Mouse (Mus musculus) skeletal muscle tissue, postnatal 0 days (tissue): ENCODE results near the gene Olfr979. TPM values are rescaled to one million over a fixed set of nuclear protein-coding genes. Genes with fewer than 3 reads are reported as not detected.

Experiments
- polyA plus RNA-seq: library from polyadenylated mRNA; unstranded; fragments of >200 nt; fragmentation: Nextera tagmentation; extraction: Ambion mirVana; gene quantifications from 2 replicates; pipeline ENCODE4 v1.2.1, GENCODE M21; 2015

Olfr979 gene
- not detected in 2 replicates for polyA plus RNA-seq

GRCm38 (mm10) chr9:40003365-40003764 lies at the start of gene Olfr979:
Olfr979 (minus strand) TSS chr9:40003465.

GRCm38 (mm10) chr9:40021164-40021563 lies 17.9 kb upstream of the Olfr979 start, which contains the start of gene Olfr981:
Olfr981 (plus strand) TSS chr9:40021464.

DNA sequence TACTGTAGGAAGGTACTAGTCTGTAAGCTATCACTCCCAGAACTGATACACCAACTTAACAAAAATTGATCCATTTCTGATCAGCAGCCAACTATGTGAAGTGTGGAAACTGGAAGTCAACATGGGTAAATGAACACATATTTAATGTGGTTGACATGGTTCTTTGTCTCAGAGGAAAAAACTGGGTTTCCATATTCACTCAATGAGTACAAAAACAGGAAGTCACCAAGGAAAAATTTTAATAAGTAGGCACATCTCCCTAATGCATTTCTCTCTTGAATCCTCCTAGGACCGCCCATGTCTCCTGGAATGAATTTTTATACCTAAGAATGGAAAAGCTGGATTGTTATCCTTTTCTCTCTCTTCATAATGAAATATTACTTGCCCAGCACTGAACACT lies 6.2 kb upstream of the Olfr979 start, which contains the start of gene Olfr980:
Gene Olfr980 (minus strand): TSS at position 101 of the 400 bp plus-strand sequence.

DNA sequence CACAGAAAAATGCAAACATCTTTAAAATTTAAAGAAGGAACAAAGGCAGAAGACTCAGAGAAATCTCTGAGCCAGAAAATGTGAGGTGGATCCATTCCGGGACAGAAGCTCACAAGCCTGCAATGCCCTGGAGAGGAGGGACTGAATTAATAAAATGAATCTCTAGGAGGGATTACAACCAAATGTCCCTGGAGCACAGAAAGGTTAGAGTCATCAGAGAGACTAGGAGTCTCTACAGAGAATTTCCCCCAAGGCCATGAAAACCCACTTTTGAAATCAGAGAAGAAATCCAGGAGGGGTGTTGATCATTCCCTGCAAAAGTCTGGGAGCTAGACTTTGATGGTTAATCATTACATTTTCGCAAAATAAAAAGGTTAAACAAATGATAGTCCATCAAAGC lies 11.5 kb downstream of the Olfr979 start, which contains the start of gene Olfr978:
Gene Olfr978 (plus strand): TSS at position 301 of the 400 bp plus-strand sequence.

DNA sequence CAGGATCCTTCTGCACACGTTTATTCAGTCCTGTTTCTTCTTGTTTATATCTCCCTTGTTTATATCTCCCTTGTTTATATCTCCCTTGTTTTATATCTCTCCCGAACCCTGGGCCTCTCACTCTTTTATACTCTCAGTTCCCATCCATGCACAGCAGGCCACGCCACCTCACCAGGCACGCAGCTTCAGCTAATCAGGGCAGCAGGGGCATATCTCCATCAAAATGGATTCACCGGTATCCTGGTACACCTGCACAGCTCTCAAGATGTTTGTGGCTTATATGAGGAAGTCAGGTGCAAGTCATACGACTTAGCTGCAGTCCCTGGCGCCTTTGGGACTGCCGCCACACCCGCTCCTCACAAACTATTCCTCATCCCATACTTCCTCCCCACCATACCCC lies 42.2 kb downstream of the Olfr979 start, which contains the start of gene Olfr976:
Gene Olfr976 (minus strand): TSS at position 101 of the 400 bp plus-strand sequence.

GRCm38 (mm10) chr9:39951946-39952345 lies 51.3 kb downstream of the Olfr979 start, which contains the start of gene Olfr975:
Olfr975 (minus strand) TSS chr9:39952046.

Other genes starting within 250 kb of the Olfr979 start
- not detected in 2 replicates for gene Olfr968, start 220.2 kb downstream of the Olfr979 start, polyA plus RNA-seq
- gene Olfr969, start 212.5 kb downstream of the Olfr979 start, polyA plus RNA-seq, result not detected in 2 replicates
- gene Olfr970, start 194.6 kb downstream of the Olfr979 start, polyA plus RNA-seq, result not detected in 2 replicates
- not detected in 2 replicates for gene Olfr971, start 166.6 kb downstream of the Olfr979 start, polyA plus RNA-seq
- not detected in 2 replicates for gene Olfr972, start 137.0 kb downstream of the Olfr979 start, polyA plus RNA-seq
- gene Olfr229, start 96.1 kb downstream of the Olfr979 start, polyA plus RNA-seq, result not detected in 2 replicates
- gene Olfr974, start 66.0 kb downstream of the Olfr979 start, polyA plus RNA-seq, result not detected in 2 replicates
- gene Olfr975, start 51.4 kb downstream of the Olfr979 start, polyA plus RNA-seq, result not detected in 2 replicates
- gene Olfr976, start 42.3 kb downstream of the Olfr979 start, polyA plus RNA-seq, result not detected in 2 replicates
- gene Olfr978, start 11.4 kb downstream of the Olfr979 start, polyA plus RNA-seq, result not detected in 2 replicates
- gene Olfr980, start 6.1 kb upstream of the Olfr979 start, polyA plus RNA-seq, result not detected in 2 replicates
- not detected in 2 replicates for gene Olfr981, start 18.0 kb upstream of the Olfr979 start, polyA plus RNA-seq
- gene Olfr982, start 70.4 kb upstream of the Olfr979 start, polyA plus RNA-seq, result not detected in 2 replicates
- gene Olfr983, start 90.1 kb upstream of the Olfr979 start, polyA plus RNA-seq, result not detected in 2 replicates
- gene Olfr984, start 110.7 kb upstream of the Olfr979 start, polyA plus RNA-seq, result not detected in 2 replicates
- 0.12 TPM in 1 of 2 replicates, not detected in the other for gene Olfr985, start 126.7 kb upstream of the Olfr979 start, polyA plus RNA-seq
- gene Tmem225, start 144.7 kb upstream of the Olfr979 start, polyA plus RNA-seq, result not detected in 2 replicates
- not detected in 2 replicates for gene Olfr986, start 177.5 kb upstream of the Olfr979 start, polyA plus RNA-seq
- 2.8 and 3.5 TPM in 2 replicates for gene Zfp202, start 188.9 kb upstream of the Olfr979 start, polyA plus RNA-seq